Mouse (Mus musculus) heart, embryonic 16.5 days (tissue): ENCODE measurements at regions not wholly inside any gene's neighbourhood (a gene's known extent, or its start where the extent isn't known, plus 50 kb on each side); places are given as distances from the start of the nearest gene placed in this dataset.

Source experiments
- ATAC-seq: fragments of 200-750 bp; cut with Nextera tagmentation; replicated peaks from 2 replicates; pipeline ENCODE4 v1.8.0; 2017; ENCODE audit warnings: moderate number of reproducible peaks; ENCODE audit not compliant: insufficient read depth, low FRiP score; ENCODE audit errors: extremely low read depth
- H3K27ac ChIP-seq: fragments of 300-500 bp; sonication (generic); 2 replicates; pipeline ENCODE4 v1.5.1; 2014; ENCODE audit warnings: mild to moderate bottlenecking, low read length, control low read depth, moderate library complexity
- H3K27me3 ChIP-seq: fragments of 300-500 bp; sonication (generic); 2 replicates; pipeline ENCODE4 v1.6.1; 2014; ENCODE audit warnings: low read length, mixed read lengths; ENCODE audit not compliant: control insufficient read depth, insufficient read depth
- H3K36me3 ChIP-seq: fragments of 300-500 bp; sonication (generic); 2 replicates; pipeline ENCODE4 v1.6.1; 2014; ENCODE audit not compliant: control insufficient read depth, insufficient read depth
- H3K4me1 ChIP-seq: fragments of 300-500 bp; sonication (generic); 2 replicates; pipeline ENCODE4 v1.6.1; 2014; ENCODE audit warnings: low read length, mixed read lengths; ENCODE audit not compliant: control insufficient read depth, insufficient read depth
- H3K4me2 ChIP-seq: fragments of 300-500 bp; sonication (generic); 2 replicates; pipeline ENCODE4 v1.6.1; 2014; ENCODE audit warnings: low read depth, mild to moderate bottlenecking, control low read depth, low read length
- H3K4me3 ChIP-seq: fragments of 300-500 bp; sonication (generic); 2 replicates; pipeline ENCODE4 v1.5.1; 2014; ENCODE audit warnings: mild to moderate bottlenecking, control low read depth, low read length
- H3K9ac ChIP-seq: fragments of 300-500 bp; sonication (generic); 2 replicates; pipeline ENCODE4 v1.6.1; 2014; ENCODE audit warnings: low read length, control low read depth
- H3K9me3 ChIP-seq: fragments of 300-500 bp; sonication (generic); replicated peaks from 2 replicates; pipeline ENCODE4 v1.6.1; 2016; ENCODE audit warnings: low read length; ENCODE audit not compliant: control insufficient read depth
- WGBS: fragments of 180-500 bp; shearing (Covaris S2); extraction: QIAGEN DNeasy Blood & Tissue Kit; methylation state at CpG from one replicate; pipeline ENCODE4 v1.1.7; 2014; 5-methylcytosine and 5-hydroxymethylcytosine counted together

DNA sequence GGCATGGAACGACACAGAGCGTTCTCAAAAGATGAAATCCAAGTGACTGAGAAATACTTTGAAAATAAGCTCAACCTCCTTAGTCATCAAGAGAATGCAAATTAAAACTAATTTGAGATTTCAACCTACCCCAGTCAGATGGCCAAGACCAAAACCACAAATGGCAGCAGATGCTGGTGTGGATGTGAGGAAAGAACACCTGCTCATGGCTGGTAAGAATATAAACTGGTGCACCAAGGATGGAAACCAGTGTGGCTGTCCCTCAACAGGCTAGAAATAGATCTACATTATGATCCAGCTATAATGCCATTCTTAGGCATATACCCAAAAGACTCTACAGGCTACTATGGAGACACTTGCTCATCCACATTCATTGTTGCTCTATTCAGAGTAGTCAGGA is 170.3 kb upstream of the Trhde start:
- no peak overlapping the region for H3K9ac ChIP-seq
- no peaks in the 10 kb centered on the region for H3K27me3 ChIP-seq
- WGBS: 77% methylated on average over 2 of the region's 2 CpGs
- H3K27ac ChIP-seq: no peak overlapping the region
- no peaks in the 10 kb centered on the region for H3K9me3 ChIP-seq
- no peaks in the 10 kb centered on the region for H3K4me1 ChIP-seq
- ATAC-seq: no peak
- no peak overlapping the region for H3K4me2 ChIP-seq
- H3K4me3 ChIP-seq: no peak overlapping the region
- no peaks in the 10 kb centered on the region for H3K36me3 ChIP-seq

DNA sequence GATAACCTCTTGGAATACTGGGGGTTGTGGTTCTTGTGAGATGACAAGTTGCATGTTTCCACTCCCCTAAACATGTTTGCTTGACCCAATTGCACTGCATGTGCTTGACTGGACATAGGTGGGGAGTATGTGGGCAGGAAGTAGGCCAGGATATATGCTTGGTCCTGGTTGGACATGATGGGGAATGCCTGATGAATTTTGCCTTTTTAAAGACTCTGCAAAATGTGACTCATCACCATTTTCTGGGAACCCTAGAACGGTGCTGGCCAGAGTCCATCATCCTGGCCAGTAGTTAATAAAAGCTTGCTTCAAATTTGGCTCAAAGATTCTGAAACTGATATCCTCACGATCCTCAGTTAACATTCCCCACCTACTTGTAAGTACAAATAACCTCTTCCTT is 161.5 kb upstream of the Trhde start:
- Histone ChIP-seq H3K27ac (no peak overlapping the region), H3K27me3 (no peaks in the 10 kb centered on the region), H3K9me3 (no peaks in the 10 kb centered on the region), H3K4me1 (no peaks in the 10 kb centered on the region), H3K4me3 (no peak overlapping the region), H3K4me2 (no peak overlapping the region), H3K9ac (no peak overlapping the region), H3K36me3 (no peaks in the 10 kb centered on the region)
- 64% methylated on average over 2 of the region's 2 CpGs for WGBS
- ATAC-seq: no peak

DNA sequence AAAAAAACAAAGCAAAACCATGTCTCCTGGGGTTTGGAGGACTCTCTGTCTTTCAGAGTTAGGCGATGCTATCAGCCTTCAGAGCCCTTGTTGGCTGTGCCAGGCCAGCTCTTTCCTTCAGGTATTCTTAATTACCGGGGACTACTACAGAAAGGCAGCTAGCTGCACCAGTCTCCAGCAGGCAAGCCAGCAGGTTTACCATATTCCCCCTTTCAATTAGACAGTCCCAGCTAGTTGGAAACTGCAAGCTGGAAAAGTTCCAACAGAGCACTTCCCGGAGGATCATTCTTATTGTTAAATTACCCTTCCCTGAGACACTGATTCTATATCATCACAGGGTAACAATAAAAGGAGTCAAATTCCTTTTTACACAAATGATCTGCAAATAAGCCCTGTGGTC is 155.8 kb upstream of the Trhde start:
- no peaks in the 10 kb centered on the region for H3K9me3 ChIP-seq
- no peak overlapping the region for H3K4me2 ChIP-seq
- H3K4me1 ChIP-seq: no peaks in the 10 kb centered on the region
- no peaks in the 10 kb centered on the region for H3K27me3 ChIP-seq
- H3K9ac ChIP-seq: no peak overlapping the region
- no peak for ATAC-seq
- WGBS: 46% methylated on average over 3 of the region's 3 CpGs
- H3K36me3 ChIP-seq: no peaks in the 10 kb centered on the region
- no peak overlapping the region for H3K27ac ChIP-seq
- no peak overlapping the region for H3K4me3 ChIP-seq

DNA sequence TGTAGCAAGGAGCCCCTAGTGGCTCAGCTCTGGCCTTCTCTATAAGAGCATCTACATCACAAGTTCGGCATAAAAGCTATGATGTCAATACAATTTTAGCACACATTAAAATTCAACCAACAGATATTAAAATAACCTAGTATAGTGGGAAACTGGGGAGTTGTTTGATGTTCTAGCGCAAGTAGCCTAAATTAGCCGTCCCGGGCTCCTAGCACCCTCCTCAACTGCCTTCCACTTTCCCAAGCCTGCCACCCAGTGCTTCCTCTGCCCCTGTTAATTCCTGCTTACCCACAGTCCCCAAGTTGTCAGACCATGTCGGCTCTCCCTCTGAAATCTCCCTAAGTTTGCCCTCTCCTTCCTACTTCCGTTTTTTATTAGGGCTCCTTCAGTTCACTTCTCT is 154.2 kb upstream of the Trhde start:
- Histone ChIP-seq H3K4me1 (no peaks in the 10 kb centered on the region), H3K9me3 (no peaks in the 10 kb centered on the region), H3K36me3 (no peaks in the 10 kb centered on the region), H3K4me2 (no peak overlapping the region), H3K27ac (no peak overlapping the region), H3K4me3 (no peak overlapping the region), H3K9ac (no peak overlapping the region), H3K27me3 (no peaks in the 10 kb centered on the region)
- no peak for ATAC-seq
- WGBS: 75% methylated on average over 6 of the region's 6 CpGs

DNA sequence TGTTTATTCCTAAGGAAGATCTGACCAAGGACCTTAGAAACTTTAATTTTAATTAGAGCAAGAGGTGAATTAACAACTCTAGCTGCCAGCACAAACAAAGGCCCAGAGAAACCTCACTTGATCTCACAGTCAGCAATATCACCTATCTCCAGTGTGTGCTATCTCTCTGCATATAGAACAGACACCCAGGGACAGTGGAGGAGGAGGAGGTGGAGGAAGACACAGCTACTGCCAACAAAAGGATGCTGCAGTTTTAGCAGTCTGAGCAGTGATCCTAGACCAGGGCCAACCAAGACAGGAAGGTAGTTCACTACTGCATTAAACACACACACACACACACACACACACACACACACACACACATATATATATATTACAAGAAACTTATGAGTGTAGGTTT is 153.5 kb upstream of the Trhde start:
- Histone ChIP-seq H3K9me3 (no peaks in the 10 kb centered on the region), H3K4me3 (no peak overlapping the region)
- ATAC-seq: no peak

DNA sequence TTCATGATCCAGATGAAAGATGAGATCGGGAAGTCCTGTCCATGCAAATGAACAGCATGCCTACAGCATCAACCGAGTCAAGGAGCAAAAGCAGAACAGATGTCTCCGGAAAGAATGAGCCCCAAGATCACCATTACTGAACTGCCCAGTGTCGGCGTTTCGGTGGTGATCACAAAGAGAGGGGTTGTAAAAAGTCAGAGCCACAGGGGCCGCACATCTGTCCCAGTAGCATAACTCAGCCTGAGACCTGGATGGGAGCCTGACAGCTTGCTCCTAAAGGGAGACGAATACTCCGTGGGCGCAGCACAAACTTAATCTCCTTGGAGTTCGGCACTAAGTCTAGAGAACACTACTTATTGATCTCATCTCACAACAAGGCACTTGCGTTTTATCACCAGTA is 151.3 kb upstream of the Trhde start:
- Histone ChIP-seq H3K9ac (no peak overlapping the region), H3K27ac (no peak overlapping the region), H3K9me3 (no peaks in the 10 kb centered on the region), H3K4me3 (no peak overlapping the region), H3K4me2 (no peak overlapping the region), H3K4me1 (no peaks in the 10 kb centered on the region), H3K27me3 (no peaks in the 10 kb centered on the region), H3K36me3 (no peaks in the 10 kb centered on the region)
- WGBS: 73% methylated on average over 12 of the region's 12 CpGs
- no peak for ATAC-seq

More for the DNA sequence above, 153.5 kb upstream of the Trhde start:
- no peak overlapping the region for H3K27ac ChIP-seq
- no peak overlapping the region for H3K4me2 ChIP-seq
- no peaks in the 10 kb centered on the region for H3K27me3 ChIP-seq
- no peak overlapping the region for H3K9ac ChIP-seq
- no peaks in the 10 kb centered on the region for H3K4me1 ChIP-seq
- no peaks in the 10 kb centered on the region for H3K36me3 ChIP-seq

DNA sequence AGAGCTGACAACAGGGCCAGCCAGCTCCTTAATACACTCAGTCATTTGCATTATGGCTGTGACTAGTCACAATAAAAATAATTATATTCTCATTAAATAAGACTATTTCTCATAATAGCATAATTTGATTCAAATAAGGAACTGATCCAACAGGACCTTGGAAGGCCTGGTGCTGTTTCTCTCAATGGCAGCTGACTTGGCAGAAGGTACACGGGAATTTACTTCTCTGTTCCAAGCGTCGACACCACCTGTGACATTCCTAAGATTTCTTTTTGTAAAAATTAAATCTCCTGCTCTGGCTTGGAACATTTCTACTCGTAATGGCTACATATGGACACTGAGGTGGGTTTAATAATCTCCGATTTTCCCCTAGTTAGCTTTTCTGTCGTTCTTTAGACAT is 147.1 kb upstream of the Trhde start:
- ATAC-seq: no peak
- WGBS: 72% methylated on average over 6 of the region's 6 CpGs
- Histone ChIP-seq H3K4me1 (no peaks in the 10 kb centered on the region), H3K9me3 (no peaks in the 10 kb centered on the region), H3K27ac (no peak overlapping the region), H3K36me3 (no peaks in the 10 kb centered on the region), H3K4me3 (no peak overlapping the region), H3K27me3 (no peaks in the 10 kb centered on the region), H3K9ac (no peak overlapping the region), H3K4me2 (no peak overlapping the region)

DNA sequence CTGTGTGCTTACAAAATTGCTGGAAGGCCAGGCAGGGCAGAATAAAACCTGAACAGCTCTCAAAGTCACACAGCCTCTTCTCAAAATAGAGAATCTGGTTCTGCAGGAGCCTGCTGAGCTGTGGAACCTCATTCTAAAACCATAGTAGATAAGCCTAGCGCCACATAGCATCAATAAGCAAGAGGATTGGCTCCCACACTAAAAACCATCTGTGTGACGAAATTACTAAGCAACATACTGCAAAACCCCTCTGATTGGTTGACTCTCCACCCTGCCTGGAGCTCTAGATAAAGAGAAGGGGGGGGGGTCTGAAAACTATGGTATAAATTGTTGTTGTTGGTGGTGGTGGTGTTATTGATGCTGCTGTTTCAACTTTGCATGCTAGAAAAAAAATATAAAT is 122.6 kb upstream of the Trhde start:
- no peak overlapping the region for H3K4me3 ChIP-seq
- no peak for ATAC-seq
- no peak overlapping the region for H3K4me2 ChIP-seq
- H3K9ac ChIP-seq: no peak overlapping the region
- H3K9me3 ChIP-seq: no peaks in the 10 kb centered on the region
- no peaks in the 10 kb centered on the region for H3K36me3 ChIP-seq
- no peaks in the 10 kb centered on the region for H3K4me1 ChIP-seq
- H3K27me3 ChIP-seq: no peaks in the 10 kb centered on the region
- no peak overlapping the region for H3K27ac ChIP-seq
- 58% methylated on average over 2 of the region's 2 CpGs for WGBS

DNA sequence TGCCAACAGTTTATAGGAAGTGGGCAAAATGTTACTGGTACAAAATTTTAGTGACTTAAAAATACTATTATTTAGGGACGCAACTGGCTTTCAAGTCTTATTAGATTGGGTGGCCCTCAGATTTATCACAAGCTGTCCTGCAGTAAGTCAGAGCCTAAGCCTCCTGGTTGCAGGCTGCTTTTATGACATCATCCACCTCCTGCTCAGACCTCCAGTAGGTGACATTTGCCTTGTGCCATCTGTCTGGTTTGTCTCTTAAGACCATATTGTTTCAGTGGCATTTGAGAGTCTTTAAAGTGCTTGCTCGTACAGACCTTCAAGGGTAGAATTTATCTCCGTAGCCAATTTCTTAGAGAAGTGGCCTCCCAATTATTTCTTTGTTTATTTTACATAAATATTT is 111.9 kb upstream of the Trhde start:
- no peak overlapping the region for H3K9ac ChIP-seq
- H3K27ac ChIP-seq: no peak overlapping the region
- no peaks in the 10 kb centered on the region for H3K27me3 ChIP-seq
- 64% methylated on average over 3 of the region's 3 CpGs for WGBS
- H3K9me3 ChIP-seq: no peaks in the 10 kb centered on the region
- H3K4me1 ChIP-seq: no peaks in the 10 kb centered on the region
- H3K4me3 ChIP-seq: no peak overlapping the region
- no peak overlapping the region for H3K4me2 ChIP-seq
- ATAC-seq: no peak
- H3K36me3 ChIP-seq: no peaks in the 10 kb centered on the region

DNA sequence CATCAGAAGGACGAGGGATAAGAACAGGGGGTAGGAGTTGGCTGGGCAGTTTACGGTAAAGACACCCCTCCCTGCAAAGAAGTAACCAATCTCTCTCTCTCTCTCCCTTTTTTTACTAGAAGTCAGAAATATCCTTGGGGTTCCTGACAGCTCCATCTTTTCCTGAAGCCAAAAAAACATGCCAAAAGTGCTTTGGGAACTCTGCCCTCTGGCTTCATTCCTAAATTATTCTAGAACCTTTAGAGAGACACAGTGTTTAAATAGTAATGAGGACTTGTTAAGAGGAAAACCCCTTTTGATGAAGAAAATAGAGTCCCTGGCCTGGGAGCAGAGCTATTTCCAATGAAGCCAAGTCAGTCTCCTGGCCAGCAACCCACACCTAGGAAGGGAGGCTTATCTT is 89.8 kb upstream of the Trhde start:
- Histone ChIP-seq H3K36me3 (no peaks in the 10 kb centered on the region), H3K27ac (no peak overlapping the region), H3K9me3 (no peaks in the 10 kb centered on the region), H3K4me2 (no peak overlapping the region), H3K4me1 (no peaks in the 10 kb centered on the region), H3K9ac (no peak overlapping the region), H3K27me3 (no peaks in the 10 kb centered on the region), H3K4me3 (no peak overlapping the region)
- WGBS: 71% methylated on average over 2 of the region's 2 CpGs
- no peak for ATAC-seq
